ENCODE assay signal across 21 mouse cellular contexts in genomic region chr7:29266931-29267330, GRCm38 (mm10). TPM values are rescaled to one million over a fixed set of nuclear protein-coding genes. Genes with fewer than 3 reads are reported as not detected.
DNase-seq lines count a peak whose midpoint lies in the region; ATAC-seq lines count a peak whose summit lies in the region.
"Had no signal": no experiment of that assay in that cellular context is flagged by ENCODE, and none has a peak within 500 bp of the region (broad histone marks: within the 10 kb centered on the region; RNA-seq: fewer than 3 reads in every experiment).

No protein-coding gene starts in this region.

- no peak for ATAC-seq in hindbrain, embryonic 16.5 days
- ATAC-seq: forebrain, embryonic 15.5 days; inflammation-experienced regulatory T-cells, adult 6 months; midbrain, embryonic 13.5 days had no signal

- H3K4me3 ChIP-seq in hindbrain, embryonic 16.5 days (ENCODE audit: low read length): no peak overlapping the region
- H3K4me3 ChIP-seq: erythroblast, embryonic 14.5 days; forebrain, embryonic 15.5 days; heart, embryonic 10.5 days; layer of hippocampus, adult 2 months; limb, embryonic 15.5 days; liver, embryonic 15.5 days; midbrain, embryonic 13.5 days; neural tube, embryonic 12.5 days; stomach, embryonic 15.5 days had no signal

- H3K36me3 ChIP-seq in hindbrain, embryonic 16.5 days (ENCODE audit: control insufficient read depth, insufficient read depth, low read length): no peaks in the 10 kb centered on the region
- H3K36me3 ChIP-seq: forebrain, embryonic 15.5 days; heart, embryonic 10.5 days; limb, embryonic 15.5 days; liver, embryonic 15.5 days; midbrain, embryonic 13.5 days; neural tube, embryonic 12.5 days; stomach, embryonic 15.5 days had no signal

- no peak overlapping the region for H3K9ac ChIP-seq in hindbrain, embryonic 16.5 days (ENCODE audit: low read depth, low read length)
- H3K9ac ChIP-seq: forebrain, embryonic 15.5 days; limb, embryonic 15.5 days; liver, embryonic 15.5 days; midbrain, embryonic 13.5 days; neural tube, embryonic 12.5 days; stomach, embryonic 15.5 days had no signal

- DNase-seq in kidney, adult 11 months: peak; percentile 74
- DNase-seq in kidney, postnatal 4 days: no peak
- DNase-seq in R1 (ENCODE audit: low read depth, low spot score): peak; percentile 67
- peak; percentile 89 for DNase-seq in kidney, adult 9 months
- DNase-seq in kidney, postnatal 25 days: peak; percentile 38 to 67
- DNase-seq in layer of hippocampus, adult 8-10 months (ENCODE audit: low spot score in 2 of 2): no peak
- DNase-seq in ovary, postnatal 36 days (ENCODE audit: low spot score): no peak
- DNase-seq: cerebellum, adult 18-20 months; gastrocnemius, postnatal 36 days had no signal

- H3K4me2 ChIP-seq in hindbrain, embryonic 16.5 days (ENCODE audit: low read length): no peak overlapping the region
- H3K4me2 ChIP-seq: forebrain, embryonic 15.5 days; limb, embryonic 15.5 days; liver, embryonic 15.5 days; midbrain, embryonic 13.5 days; neural tube, embryonic 12.5 days; stomach, embryonic 15.5 days had no signal

- no peak overlapping the region for H3K27ac ChIP-seq in hindbrain, embryonic 16.5 days (ENCODE audit: low read depth, low read length)
- H3K27ac ChIP-seq: forebrain, embryonic 15.5 days; heart, embryonic 10.5 days; layer of hippocampus, adult 2 months; limb, embryonic 15.5 days; liver, embryonic 15.5 days; midbrain, embryonic 13.5 days; neural tube, embryonic 12.5 days; stomach, embryonic 15.5 days had no signal

- no peaks in the 10 kb centered on the region for H3K4me1 ChIP-seq in hindbrain, embryonic 16.5 days (ENCODE audit: control insufficient read depth, insufficient read depth, low read depth, low read length)
- H3K4me1 ChIP-seq: liver, embryonic 15.5 days; midbrain, embryonic 13.5 days; neural tube, embryonic 12.5 days had no signal

- 63% methylated on average over 4 of the region's 4 CpGs for WGBS in hindbrain, embryonic 16.5 days

- H3K27me3 ChIP-seq in hindbrain, embryonic 16.5 days (replicated peaks; ENCODE audit: control insufficient read depth, insufficient read depth, low read length): no peaks in the 10 kb centered on the region
- H3K27me3 ChIP-seq: forebrain, embryonic 15.5 days; limb, embryonic 15.5 days; liver, embryonic 15.5 days; midbrain, embryonic 13.5 days; neural tube, embryonic 12.5 days; stomach, embryonic 15.5 days had no signal

- no peaks in the 10 kb centered on the region for H3K9me3 ChIP-seq in hindbrain, embryonic 16.5 days (ENCODE audit: control insufficient read depth, low read length)
- H3K9me3 ChIP-seq: forebrain, embryonic 15.5 days; heart, embryonic 10.5 days; limb, embryonic 15.5 days; liver, embryonic 15.5 days; midbrain, embryonic 13.5 days; neural tube, embryonic 12.5 days; stomach, embryonic 15.5 days had no signal

RNA-seq across cellular contexts. Expression of gene Spint2, which starts 14.8 kb away (rescaled TPM):
- 10 to 100 TPM; 22.3 to 30.6 (median 25.9) TPM for total RNA-seq in layer of hippocampus, adult 8-10 months (2022)
- 85.4 and 91.2 TPM in 2 replicates for polyA plus RNA-seq in hindbrain, embryonic 16.5 days (2015; fragmentation: Nextera tagmentation; extraction: Ambion mirVana)

RNA-seq across cellular contexts. Expression of gene 2200002D01Rik, which starts 18.7 kb away (rescaled TPM):
- total RNA-seq in layer of hippocampus, adult 8-10 months (2022): 1 to 10 TPM in 1 of 4 experiments, under 1 TPM in 2, not detected in 1; 0.52 to 1.2 (median 0.92) TPM
- polyA plus RNA-seq in hindbrain, embryonic 16.5 days (2015; fragmentation: Nextera tagmentation; extraction: Ambion mirVana): 1.2 and 1.9 TPM in 2 replicates
- total RNA-seq: left cerebral cortex, postnatal 25 days had no signal
- polyA plus RNA-seq: erythroblast, embryonic 14.5 days had no signal

RNA-seq across cellular contexts. Expression of gene Ppp1r14a, which starts 22.2 kb away (rescaled TPM):
- total RNA-seq in layer of hippocampus, adult 8-10 months (2022): 10 to 100 TPM; 25.8 to 40.8 (median 33.5) TPM
- 2.8 and 2.9 TPM in 2 replicates for polyA plus RNA-seq in hindbrain, embryonic 16.5 days (2015; fragmentation: Nextera tagmentation; extraction: Ambion mirVana)
- polyA plus RNA-seq: inflammation-experienced regulatory T-cells, adult 6 months had no signal

RNA-seq across cellular contexts. Expression of gene Yif1b, which starts 28.8 kb away (rescaled TPM):
- total RNA-seq in layer of hippocampus, adult 8-10 months (2022): 10 to 100 TPM; 43.8 to 51.5 (median 49.0) TPM
- 109 and 114 TPM in 2 replicates for polyA plus RNA-seq in hindbrain, embryonic 16.5 days (2015; fragmentation: Nextera tagmentation; extraction: Ambion mirVana)

RNA-seq across cellular contexts. Expression of gene Kcnk6, which starts 34.6 kb away (rescaled TPM):
- total RNA-seq in layer of hippocampus, adult 8-10 months (2022): 1 to 10 TPM; 2.1 to 5.2 (median 3.2) TPM
- 1.0 and 1.4 TPM in 2 replicates for polyA plus RNA-seq in hindbrain, embryonic 16.5 days (2015; fragmentation: Nextera tagmentation; extraction: Ambion mirVana)
- polyA plus RNA-seq: erythroblast, embryonic 14.5 days had no signal

Comparison
In these comparisons a context has a peak if more than half of its experiments do, and no peak if none do; other contexts are left out.
1. DNase-seq: peak in kidney, adult 11 months (single experiment), R1 (single experiment), kidney, adult 9 months (single experiment) and kidney, postnatal 25 days (2 of 2); none in kidney, postnatal 4 days (0 of 2), layer of hippocampus, adult 8-10 months (0 of 2) and ovary, postnatal 36 days (single experiment).